Mouse (Mus musculus) CH12.LX (cell line): ENCODE results near the gene Itpr2. TPM values are rescaled to one million over a fixed set of nuclear protein-coding genes. Genes with fewer than 3 reads are reported as not detected.

ENCODE experiments used
- DNase-seq: peaks from one replicate; pipeline ENCODE4 v3.0.0-alpha.2; 2013; ENCODE audit errors: extremely low read depth
- H3K27ac ChIP-seq: 2 replicates; pipeline ENCODE4 v1.5.1; 2012; ENCODE audit warnings: low read depth, mild to moderate bottlenecking, control low read depth, moderate library complexity; ENCODE audit not compliant: insufficient read depth
- H3K27me3 ChIP-seq: replicated peaks from 2 replicates; pipeline ENCODE3; 2012; ENCODE audit warnings: inconsistent platforms
- H3K36me3 ChIP-seq, 2 experiments: replicated peaks in 1 of 2; 2 replicates each; pipeline versions ENCODE3 to v1.6.1; 2012; ENCODE audit warnings: inconsistent platforms in 1 of 2, low read length in 1 of 2, mild to moderate bottlenecking in 1 of 2, mixed read lengths in 1 of 2, moderate library complexity in 1 of 2; ENCODE audit not compliant: control insufficient read depth in 1 of 2, insufficient read depth in 1 of 2
- H3K4me1 ChIP-seq, 2 experiments: 2 replicates each; pipeline ENCODE4 v1.6.1; 2012; ENCODE audit warnings: inconsistent platforms in 1 of 2, moderate library complexity in 1 of 2; ENCODE audit not compliant: insufficient read depth in 2 of 2, control insufficient read depth in 1 of 2
- H3K4me2 ChIP-seq: 2 replicates; pipeline ENCODE4 v1.6.1; 2012; ENCODE audit warnings: low read depth, mild to moderate bottlenecking, control low read depth; ENCODE audit not compliant: poor library complexity, insufficient read depth, severe bottlenecking
- H3K4me3 ChIP-seq, 3 experiments: fragments of 150-350 bp in 1 of 3; sonication (generic) in 1 of 3; replicated peaks in 1 of 3; 2 replicates each; pipeline versions ENCODE3 to v1.5.1; 2011 to 2012; ENCODE audit warnings: low read depth in 2 of 3, low read length in 2 of 3, mild to moderate bottlenecking in 2 of 3, moderate library complexity in 2 of 3, control low read depth in 1 of 3, improper control_type of control experiment in 1 of 3, inconsistent platforms in 1 of 3, mixed read lengths in 1 of 3; ENCODE audit not compliant: poor library complexity in 1 of 3
- H3K79me2 ChIP-seq: replicated peaks from 2 replicates; pipeline ENCODE4 v1.6.1; 2012; ENCODE audit warnings: mild to moderate bottlenecking, moderate library complexity; ENCODE audit not compliant: control insufficient read depth, poor library complexity, insufficient read depth, severe bottlenecking; ENCODE audit errors: extremely low read depth
- H3K9ac ChIP-seq: 2 replicates; pipeline ENCODE4 v1.6.1; 2012; ENCODE audit warnings: low read depth, mild to moderate bottlenecking, control low read depth, moderate library complexity; ENCODE audit not compliant: insufficient read depth
- H3K9me3 ChIP-seq: replicated peaks from 2 replicates; pipeline ENCODE3; 2012; ENCODE audit warnings: low read length, inconsistent platforms, mixed read lengths
- BHLHE40 ChIP-seq: IDR thresholded peaks from 2 replicates; pipeline ENCODE4 v1.6.1; 2011; ENCODE audit warnings: mild to moderate bottlenecking, low read depth, low read length, improper control_type of control experiment
- CHD2 ChIP-seq: IDR thresholded peaks from 2 replicates; pipeline ENCODE4 v1.6.1; 2011; ENCODE audit warnings: low read length, improper control_type of control experiment
- CTCF ChIP-seq, 2 experiments: IDR thresholded peaks in 1 of 2; conservative IDR thresholded peaks in 1 of 2; 2 replicates each; pipeline ENCODE4 v1.5.1; 2011 to 2012; ENCODE audit warnings: low read depth in 2 of 2, low read length in 2 of 2, improper control_type of control experiment in 1 of 2, inconsistent platforms in 1 of 2, mild to moderate bottlenecking in 1 of 2, moderate library complexity in 1 of 2
- GABPA ChIP-seq: IDR thresholded peaks from 2 replicates; pipeline ENCODE4 v1.6.1; 2012; ENCODE audit warnings: low read depth, low read length, improper control_type of control experiment, inconsistent platforms; ENCODE audit not compliant: insufficient replicate concordance
- HCFC1 ChIP-seq: IDR thresholded peaks from 2 replicates; pipeline ENCODE4 v1.6.1; 2012; ENCODE audit warnings: low read depth, mild to moderate bottlenecking, inconsistent platforms, low read length, improper control_type of control experiment
- IRF4 ChIP-seq: IDR thresholded peaks from 2 replicates; pipeline ENCODE4 v1.6.1; 2014; ENCODE audit warnings: low read depth, mild to moderate bottlenecking, inconsistent platforms, low read length, improper control_type of control experiment
- MAFK ChIP-seq: IDR thresholded peaks from 2 replicates; pipeline ENCODE4 v1.6.1; 2011; ENCODE audit warnings: low read length, improper control_type of control experiment; ENCODE audit not compliant: insufficient replicate concordance
- MAX ChIP-seq: IDR thresholded peaks from 2 replicates; pipeline ENCODE4 v1.6.1; 2011; ENCODE audit warnings: low read length, improper control_type of control experiment
- MXI1 ChIP-seq: IDR thresholded peaks from 2 replicates; pipeline ENCODE4 v1.6.1; 2011; ENCODE audit warnings: mild to moderate bottlenecking, low read depth, low read length, improper control_type of control experiment
- NELFE ChIP-seq: IDR thresholded peaks from 2 replicates; pipeline ENCODE4 v1.6.1; 2011; ENCODE audit warnings: low read depth, low read length, improper control_type of control experiment
- NRF1 ChIP-seq: IDR thresholded peaks from 2 replicates; pipeline ENCODE4 v1.6.1; 2014; ENCODE audit warnings: low read depth, mild to moderate bottlenecking, inconsistent platforms, low read length, improper control_type of control experiment, moderate library complexity
- RAD21 ChIP-seq: IDR thresholded peaks from 2 replicates; pipeline ENCODE4 v1.6.1; 2011; ENCODE audit warnings: low read depth, mild to moderate bottlenecking, low read length, improper control_type of control experiment, moderate library complexity
- SIN3A ChIP-seq: IDR thresholded peaks from 2 replicates; pipeline ENCODE4 v1.6.1; 2012; ENCODE audit warnings: low read length, improper control_type of control experiment, inconsistent platforms
- SMC3 ChIP-seq: IDR thresholded peaks from 2 replicates; pipeline ENCODE4 v1.6.1; 2011; ENCODE audit warnings: low read depth, low read length, improper control_type of control experiment
- TCF12 ChIP-seq: IDR thresholded peaks from 2 replicates; pipeline ENCODE4 v1.6.1; 2014; ENCODE audit warnings: low read depth, mild to moderate bottlenecking, inconsistent platforms, low read length, improper control_type of control experiment
- UBTF ChIP-seq: IDR thresholded peaks from 2 replicates; pipeline ENCODE4 v1.6.1; 2012; ENCODE audit warnings: low read depth, mild to moderate bottlenecking, inconsistent platforms, low read length, improper control_type of control experiment, moderate library complexity
- USF1 ChIP-seq: IDR thresholded peaks from 2 replicates; pipeline ENCODE4 v1.6.1; 2014; ENCODE audit warnings: low read depth, mild to moderate bottlenecking, inconsistent platforms, low read length, improper control_type of control experiment
- USF2 ChIP-seq: conservative IDR thresholded peaks from 2 replicates; pipeline ENCODE4 v1.6.1; 2011; ENCODE audit warnings: low read depth, low read length, improper control_type of control experiment
- dilution Hi-C: fragments of 300-500 bp; cut with MboI; formaldehyde crosslinking; loops from 2 replicates; pipeline ENCODE4 v1.14.3; 2020; ENCODE audit warnings: low sequenced_read_pairs; ENCODE audit not compliant: extremely low pct_unique_long_range_greater_than_20kb, extremely low pct_ligation_motif_present
- in situ Hi-C: fragments of 300-500 bp; cut with MboI; formaldehyde crosslinking; loops from 3 replicates; pipeline ENCODE4 v1.14.3; 2019; ENCODE audit warnings: low sequenced_read_pairs, low pct_ligation_motif_present, low pct_unique_long_range_greater_than_20kb, mixed read lengths
- polyA plus RNA-seq: library from polyadenylated mRNA; unstranded; fragments of >175 nt; gene quantifications from 2 replicates; pipeline ENCODE4 v1.2.1, GENCODE M21; 2012; ENCODE audit warnings: low read depth; ENCODE audit not compliant: insufficient read length
- total RNA-seq, 2 experiments: library from RNA; depleted of rRNA; stranded (reverse); fragments of 300-350 nt in 1 of 2; fragments of >200 nt in 1 of 2; gene quantifications; 2 replicates each; pipeline ENCODE4 v1.2.3; 2012 to 2014

Itpr2 gene
- total and polyA plus RNA-seq, 3 experiments, result 3.5 to 8.9 (median 4.4) TPM

GRCm38 (mm10) chr6:146082476-146082875 lies 419.5 kb downstream of the Itpr2 start:
- TF ChIP-seq MXI1 (no peak), USF2 (no peak), HCFC1 (no peak), UBTF (no peak), TCF12 (no peak), USF1 (peak; percentile 49; the same call in 1 of the 2 replicates), BHLHE40 (peak; percentile 78), MAX (no peak), MAFK (no peak), SIN3A (no peak)
- TF ChIP-seq, all 38 proteins: peak for 2
- peaks cover 15% of the 10 kb centered on the region for H3K9me3 ChIP-seq
- H3K4me3 ChIP-seq, result peak overlapping the region in 1 of 3 experiments; percentile 45
- DNase-seq, result no peak
- H3K36me3 ChIP-seq, result no peaks in the 10 kb centered on the region
- dilution Hi-C loops (no loop called here), in situ Hi-C loops (no loop called here)
- peaks cover 21 to 60% of the 10 kb centered on the region in 2 experiments for H3K4me1 ChIP-seq
- no peaks in the 10 kb centered on the region for H3K79me2 ChIP-seq
- H3K27ac ChIP-seq, result no peak overlapping the region
- 0 out of 2 replicates have a peak overlapping the region, but pooled peaks have one; percentile 72 for H3K9ac ChIP-seq
- no peaks in the 10 kb centered on the region for H3K27me3 ChIP-seq
- no peak overlapping the region for H3K4me2 ChIP-seq

GRCm38 (mm10) chr6:146081578-146081977 lies 420.4 kb downstream of the Itpr2 start:
- H3K27ac ChIP-seq, result peak overlapping the region; percentile 100
- no peaks in the 10 kb centered on the region for H3K27me3 ChIP-seq

More at GRCm38 (mm10) chr6:146081578-146081977, 420.4 kb downstream of the Itpr2 start:
- Histone ChIP-seq H3K9me3 (peaks cover 9% of the 10 kb centered on the region), H3K4me3 (peak overlapping the region; percentile 10 to 36 (median 26)), H3K9ac (peak overlapping the region; percentile 72), H3K4me2 (peak overlapping the region; percentile 76), H3K79me2 (no peaks in the 10 kb centered on the region), H3K4me1 (peaks cover 21 to 66% of the 10 kb centered on the region in 2 experiments), H3K36me3 (no peaks in the 10 kb centered on the region)
- TF ChIP-seq RAD21 (peak; percentile 61), USF1 (peak; percentile 46), CTCF (conservative IDR thresholded peaks at IDR 0.05 in 1 of 2, IDR thresholded peaks at IDR 0.05 in 1 of 2; ENCODE audit: low read depth in 2 of 2, low read length in 2 of 2) (peak in 1 of 2 experiments; percentile 55; a peak in 2 of 4 replicates), MAFK (peak; percentile 1; the same call in 1 of the 2 replicates), GABPA (no peak), USF2 (peak; percentile 31), IRF4 (no peak), CHD2 (no peak), NRF1 (no peak), NELFE (no peak), SMC3 (peak; percentile 54), UBTF (0 out of 2 replicates have a peak, but pooled peaks have one; percentile 13)
- DNase-seq, result peak; percentile 57
- in situ Hi-C loops, result no loop called here
- dilution Hi-C loops, result no loop called here
